Mouse (Mus musculus): ENCODE measurements around the gene Siglec1. TPM values are rescaled to one million over a fixed set of nuclear protein-coding genes. Genes with fewer than 3 reads are reported as not detected.

The Siglec1 gene
- total and polyA plus RNA-seq, 2 experiments from 2014 or later, result 0.27 to 1.4 TPM

DNA sequence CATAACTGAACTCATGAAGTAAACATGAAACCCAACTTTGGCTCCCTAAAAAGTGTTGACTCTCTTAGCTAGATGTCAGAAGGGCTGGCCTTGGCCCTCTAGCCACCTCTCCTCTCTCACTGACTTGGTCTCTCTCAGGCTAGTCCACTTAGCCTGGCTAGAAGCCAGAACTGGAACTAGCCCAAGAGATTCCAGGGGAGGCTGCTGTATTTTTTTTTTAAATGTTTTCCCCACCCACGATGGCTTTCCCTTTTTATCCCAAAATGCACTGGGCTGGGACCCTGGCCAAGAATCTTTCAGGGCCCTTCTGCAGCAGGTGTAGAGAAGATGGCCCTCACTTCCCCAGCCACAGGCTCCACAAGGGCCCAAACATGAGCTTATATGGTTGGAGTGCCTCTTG is 27.2 kb downstream of the Siglec1 start:
- ATAC-seq (ENCODE audit: low FRiP score), result no peak
- no peaks in the 10 kb centered on the region for H3K9me3 ChIP-seq (ENCODE audit: low read length)

DNA sequence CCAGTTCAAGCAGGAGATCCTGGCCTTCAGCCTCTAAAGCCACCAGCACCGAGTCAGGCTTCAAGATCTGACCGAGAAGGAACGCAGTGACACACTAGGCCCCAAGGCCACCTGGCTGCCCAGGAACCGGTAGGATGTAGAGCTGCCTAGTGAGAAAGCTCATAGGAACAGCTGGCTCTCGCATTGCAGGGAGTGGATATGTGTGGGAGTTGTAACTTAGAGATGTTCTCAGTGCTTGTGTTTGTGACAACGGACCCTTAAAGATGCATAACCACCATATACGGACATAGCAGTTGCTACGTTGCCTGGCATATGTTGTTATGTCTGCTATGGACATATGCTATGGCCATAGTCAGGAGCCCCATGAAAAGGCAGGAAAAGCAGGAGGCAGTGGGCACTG is 27.9 kb downstream of the Siglec1 start:
- Histone ChIP-seq H3K4me3 (ENCODE audit: low read depth, low read length) (no peak overlapping the region), H3K4me1 (ENCODE audit: insufficient read depth, low read length) (peaks cover 9% of the 10 kb centered on the region; the same call in 1 of the 2 replicates), H3K9ac (replicated peaks; ENCODE audit: low read length, poor library complexity, severe bottlenecking) (no peak overlapping the region), H3K4me2 (ENCODE audit: low read depth, low read length, poor library complexity, severe bottlenecking) (no peak overlapping the region), H3K9me3 (ENCODE audit: low read length) (no peaks in the 10 kb centered on the region), H3K27ac (ENCODE audit: low read depth, low read length) (no peak overlapping the region), H3K36me3 (ENCODE audit: insufficient read depth, low read length) (no peaks in the 10 kb centered on the region), H3K27me3 (ENCODE audit: insufficient read depth, low read length) (peaks cover 33% of the 10 kb centered on the region)
- no peak for DNase-seq (ENCODE audit: low spot score)
- no peak for TF ChIP-seq CTCF (IDR thresholded peaks at IDR 0.05)
- WGBS, result 95% methylated on average over 8 of the region's 8 CpGs
- no peak for ATAC-seq (ENCODE audit: low FRiP score)

More for the DNA sequence above, 27.2 kb downstream of the Siglec1 start:
- no peak overlapping the region for H3K27ac ChIP-seq (ENCODE audit: low read depth, low read length)
- peaks cover 29% of the 10 kb centered on the region for H3K27me3 ChIP-seq (ENCODE audit: insufficient read depth, low read length)
- H3K9ac ChIP-seq (replicated peaks; ENCODE audit: low read length, poor library complexity, severe bottlenecking), result no peak overlapping the region
- DNase-seq (ENCODE audit: low spot score), result no peak
- WGBS, result 43% methylated on average over 1 of the region's 1 CpGs
- TF ChIP-seq CTCF (IDR thresholded peaks at IDR 0.05), result no peak
- H3K4me2 ChIP-seq (ENCODE audit: low read depth, low read length, poor library complexity, severe bottlenecking), result no peak overlapping the region
- peaks cover 2% of the 10 kb centered on the region; the same call in 1 of the 2 replicates for H3K4me1 ChIP-seq (ENCODE audit: insufficient read depth, low read length)
- H3K36me3 ChIP-seq (ENCODE audit: insufficient read depth, low read length), result no peaks in the 10 kb centered on the region
- no peak overlapping the region for H3K4me3 ChIP-seq (ENCODE audit: low read depth, low read length)

DNA sequence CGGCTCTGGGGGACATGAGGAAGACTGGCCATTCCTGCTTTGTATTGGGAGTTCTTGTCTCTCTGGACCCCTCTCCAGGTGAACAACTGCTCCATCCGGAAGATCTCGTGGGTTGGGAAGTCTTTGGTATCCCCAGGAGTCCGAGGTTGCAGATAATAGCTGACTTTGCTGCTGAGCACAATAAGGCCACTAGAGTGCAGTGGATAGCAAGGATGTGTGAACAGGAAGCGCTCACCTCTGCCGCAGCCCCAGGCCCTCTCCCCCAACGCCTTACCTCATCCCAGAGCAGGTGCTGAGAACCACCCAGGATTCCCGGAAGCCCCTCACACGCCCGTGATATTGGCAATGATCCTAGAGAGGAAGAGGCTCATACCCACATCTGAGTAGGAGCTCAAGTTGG is 30.4 kb downstream of the Siglec1 start:
- peak; percentile 42; the same call in 1 of the 2 replicates for ATAC-seq (ENCODE audit: low FRiP score)
- H3K4me3 ChIP-seq (ENCODE audit: low read depth, low read length), result no peak overlapping the region
- peak overlapping the region; percentile 29; the same call in 1 of the 2 replicates for H3K4me2 ChIP-seq (ENCODE audit: low read depth, low read length, poor library complexity, severe bottlenecking)
- peaks cover 41% of the 10 kb centered on the region for H3K27me3 ChIP-seq (ENCODE audit: insufficient read depth, low read length)
- peaks cover 10% of the 10 kb centered on the region; the same call in 1 of the 2 replicates for H3K4me1 ChIP-seq (ENCODE audit: insufficient read depth, low read length)
- H3K9me3 ChIP-seq (ENCODE audit: low read length), result no peaks in the 10 kb centered on the region
- H3K36me3 ChIP-seq (ENCODE audit: insufficient read depth, low read length), result no peaks in the 10 kb centered on the region
- H3K27ac ChIP-seq (ENCODE audit: low read depth, low read length), result no peak overlapping the region
- peak; percentile 78 for TF ChIP-seq CTCF (IDR thresholded peaks at IDR 0.05)
- 3% methylated on average over 10 of the region's 10 CpGs for WGBS
- DNase-seq (ENCODE audit: low spot score), result peak; percentile 65
- no peak overlapping the region for H3K9ac ChIP-seq (replicated peaks; ENCODE audit: low read length, poor library complexity, severe bottlenecking)

DNA sequence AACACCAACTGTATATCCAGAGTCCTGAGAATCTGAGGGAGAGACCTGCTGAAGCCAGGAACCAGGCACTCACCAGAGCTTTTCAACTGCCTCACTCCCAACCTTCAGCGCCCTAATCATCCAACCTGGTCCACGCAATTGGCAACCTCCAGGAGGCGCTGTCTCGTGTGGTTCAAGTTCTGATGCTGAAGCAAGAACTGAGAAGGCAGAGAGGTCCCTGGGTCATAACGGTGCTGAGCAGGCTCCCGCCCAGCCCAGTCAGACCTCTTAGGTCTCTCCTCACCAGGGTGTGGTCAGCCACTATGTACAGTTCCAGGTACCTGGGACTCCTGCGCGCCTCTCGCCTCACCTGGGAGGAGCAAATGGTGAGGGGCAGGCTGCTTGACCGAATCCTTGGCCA is 30.9 kb downstream of the Siglec1 start:
- no peaks in the 10 kb centered on the region for H3K9me3 ChIP-seq (ENCODE audit: low read length)
- no peak overlapping the region for H3K9ac ChIP-seq (replicated peaks; ENCODE audit: low read length, poor library complexity, severe bottlenecking)
- H3K4me3 ChIP-seq (ENCODE audit: low read depth, low read length), result no peak overlapping the region
- peak; percentile 77 for TF ChIP-seq CTCF (IDR thresholded peaks at IDR 0.05)
- no peaks in the 10 kb centered on the region for H3K36me3 ChIP-seq (ENCODE audit: insufficient read depth, low read length)
- peak; percentile 61 for DNase-seq (ENCODE audit: low spot score)
- WGBS, result 8% methylated on average over 10 of the region's 10 CpGs
- peaks cover 41% of the 10 kb centered on the region for H3K27me3 ChIP-seq (ENCODE audit: insufficient read depth, low read length)
- H3K4me1 ChIP-seq (ENCODE audit: insufficient read depth, low read length), result peaks cover 10% of the 10 kb centered on the region; the same call in 1 of the 2 replicates
- peak overlapping the region; percentile 58; the same call in 1 of the 2 replicates for H3K4me2 ChIP-seq (ENCODE audit: low read depth, low read length, poor library complexity, severe bottlenecking)
- 0 out of 2 replicates have a peak, but pooled peaks have one; percentile 47 for ATAC-seq (ENCODE audit: low FRiP score)
- H3K27ac ChIP-seq (ENCODE audit: low read depth, low read length), result no peak overlapping the region

DNA sequence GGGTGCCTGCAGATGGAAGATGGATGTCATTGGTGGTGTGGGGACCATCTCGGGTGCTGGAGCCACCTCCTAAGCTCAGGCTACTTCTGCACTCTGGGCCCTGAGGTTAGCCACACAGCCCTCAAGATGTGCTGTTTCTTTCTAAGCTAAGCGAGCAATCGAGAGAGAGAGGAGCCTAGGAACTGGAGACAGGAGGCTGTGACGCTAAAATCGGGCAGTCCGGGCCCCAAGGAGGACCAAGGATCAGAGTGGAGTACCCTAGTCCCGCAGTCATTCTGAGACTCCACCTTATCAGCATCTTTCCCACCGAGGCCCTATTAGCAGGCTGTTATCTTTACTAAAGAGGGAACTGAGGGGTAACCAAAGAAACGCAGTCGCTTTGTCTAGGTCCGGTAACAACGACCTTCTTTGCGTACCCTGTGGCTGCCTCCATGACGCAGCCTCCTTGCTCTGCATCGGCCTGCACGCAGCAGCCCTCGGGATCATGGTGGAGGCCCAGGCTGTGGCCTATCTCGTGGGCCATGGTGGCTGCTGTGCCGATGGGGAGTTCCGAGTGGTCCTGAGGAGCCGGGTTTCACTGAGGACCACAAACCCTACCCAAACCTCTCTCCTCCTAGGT is 31.8 kb downstream of the Siglec1 start:
- H3K27ac ChIP-seq (ENCODE audit: low read depth, low read length), result no peak overlapping the region
- ATAC-seq (ENCODE audit: low FRiP score) (no peak), DNase-seq (ENCODE audit: low spot score) (no peak)
- H3K4me3 ChIP-seq (ENCODE audit: low read depth, low read length), result peak overlapping the region; percentile 33
- H3K36me3 ChIP-seq (ENCODE audit: insufficient read depth, low read length), result no peaks in the 10 kb centered on the region
- peak overlapping the region; percentile 48 for H3K9ac ChIP-seq (replicated peaks; ENCODE audit: low read length, poor library complexity, severe bottlenecking)
- 4% methylated on average over 21 of the region's 21 CpGs for WGBS
- no peak for TF ChIP-seq CTCF (IDR thresholded peaks at IDR 0.05)
- H3K4me1 ChIP-seq (ENCODE audit: insufficient read depth, low read length), result peaks cover 10% of the 10 kb centered on the region; the same call in 1 of the 2 replicates
- H3K27me3 ChIP-seq (ENCODE audit: insufficient read depth, low read length), result peaks cover 41% of the 10 kb centered on the region
- H3K4me2 ChIP-seq (ENCODE audit: low read depth, low read length, poor library complexity, severe bottlenecking), result peak overlapping the region; percentile 58
- no peaks in the 10 kb centered on the region for H3K9me3 ChIP-seq (ENCODE audit: low read length)

Measured in midbrain, postnatal 0 days (tissue).